Mouse (Mus musculus): ENCODE results near the gene Syt15. TPM values are rescaled to one million over a fixed set of nuclear protein-coding genes. Genes with fewer than 3 reads are reported as not detected.

The Syt15 gene
- polyA plus RNA-seq, 1 experiment from 2014 or later: 0.21 TPM

DNA sequence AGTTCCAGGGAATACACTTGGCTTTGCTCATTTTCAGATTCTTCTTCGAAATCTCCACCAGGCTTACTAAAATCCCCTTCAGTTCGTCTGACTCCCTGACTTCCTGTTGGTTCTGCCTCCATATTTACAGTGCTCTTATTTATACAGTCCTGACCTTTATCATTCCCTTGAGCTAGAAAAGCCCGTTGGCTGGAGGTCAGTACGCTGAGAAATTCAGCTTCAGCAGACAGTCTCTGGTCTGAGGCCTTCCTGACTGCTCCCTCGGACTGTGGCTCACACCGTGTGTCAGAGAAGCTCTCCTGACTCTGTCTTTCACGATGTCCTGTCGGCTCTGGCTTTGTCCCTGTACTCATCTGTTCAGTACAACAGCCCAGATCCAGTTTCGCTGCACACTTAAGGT, 48.7 kb downstream of the Syt15 start:
- no peak overlapping the region for H3K4me3 ChIP-seq (ENCODE audit: low read depth, low read length)
- no peak overlapping the region for H3K4me2 ChIP-seq
- H3K9ac ChIP-seq (ENCODE audit: low read depth, low read length): no peak overlapping the region
- DNase-seq (ENCODE audit: low spot score) (no peak), ATAC-seq (replicated peaks; ENCODE audit: low FRiP score) (peak; percentile 47)
- peak overlapping the region; percentile 28; the same call in 1 of the 2 replicates for H3K27ac ChIP-seq (ENCODE audit: low read depth, low read length)
- H3K27me3 ChIP-seq (replicated peaks; ENCODE audit: control insufficient read depth, insufficient read depth, low read length): no peaks in the 10 kb centered on the region
- H3K9me3 ChIP-seq (ENCODE audit: control insufficient read depth, low read length): no peaks in the 10 kb centered on the region
- WGBS: 72% methylated on average over 9 of the region's 9 CpGs
- no peaks in the 10 kb centered on the region for H3K4me1 ChIP-seq (replicated peaks; ENCODE audit: control insufficient read depth, insufficient read depth, low read length)
- H3K36me3 ChIP-seq (ENCODE audit: control insufficient read depth, insufficient read depth, low read length): no peaks in the 10 kb centered on the region

DNA sequence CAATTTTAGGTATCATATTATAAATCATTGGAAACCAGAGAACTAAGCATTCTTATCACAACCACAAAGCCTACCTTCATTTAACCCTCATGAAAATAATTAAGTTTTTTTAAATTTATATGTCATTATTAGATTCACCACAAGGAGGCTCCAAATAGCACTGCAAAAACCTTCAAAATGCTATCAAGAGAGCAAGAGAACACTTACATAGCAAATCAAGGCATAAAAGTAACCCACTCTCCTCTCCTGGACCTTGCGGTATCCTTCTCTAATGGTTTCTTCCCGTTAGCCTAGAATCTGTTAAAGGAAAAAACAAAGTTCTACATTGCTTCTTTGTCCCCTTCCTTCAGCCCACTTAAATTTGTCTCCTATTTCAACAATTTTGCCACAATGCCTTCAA, 53.9 kb downstream of the Syt15 start:
- H3K4me3 ChIP-seq (ENCODE audit: low read depth, low read length): no peak overlapping the region
- H3K27me3 ChIP-seq (replicated peaks; ENCODE audit: control insufficient read depth, insufficient read depth, low read length): no peaks in the 10 kb centered on the region
- 60% methylated on average over 2 of the region's 2 CpGs for WGBS
- H3K4me2 ChIP-seq: no peak overlapping the region
- no peaks in the 10 kb centered on the region for H3K9me3 ChIP-seq (ENCODE audit: control insufficient read depth, low read length)
- H3K9ac ChIP-seq (ENCODE audit: low read depth, low read length): no peak overlapping the region
- H3K36me3 ChIP-seq (ENCODE audit: control insufficient read depth, insufficient read depth, low read length): no peaks in the 10 kb centered on the region
- no peaks in the 10 kb centered on the region for H3K4me1 ChIP-seq (replicated peaks; ENCODE audit: control insufficient read depth, insufficient read depth, low read length)
- no peak overlapping the region for H3K27ac ChIP-seq (ENCODE audit: low read depth, low read length)
- no peak for DNase-seq (ENCODE audit: low spot score)
- ATAC-seq (replicated peaks; ENCODE audit: low FRiP score): no peak

DNA sequence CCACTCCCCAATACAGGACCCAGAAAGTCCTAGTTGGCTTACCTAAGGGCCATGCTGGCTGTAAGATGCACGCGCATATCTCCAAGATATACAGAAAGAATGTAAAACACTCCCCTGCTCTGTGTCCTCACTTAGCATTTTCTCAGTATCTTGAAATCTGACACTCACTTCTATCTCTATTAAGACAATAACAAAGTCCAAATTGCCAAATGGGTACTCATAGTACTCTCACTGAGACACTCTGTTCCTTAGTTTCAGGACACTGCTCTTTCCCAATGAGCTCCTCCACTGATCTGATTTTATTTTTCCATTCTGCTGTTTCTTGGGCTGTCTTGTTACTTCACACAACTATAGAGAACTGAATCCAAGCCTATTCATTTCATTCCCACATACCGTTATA, 54.7 kb downstream of the Syt15 start:
- no peaks in the 10 kb centered on the region for H3K4me1 ChIP-seq (replicated peaks; ENCODE audit: control insufficient read depth, insufficient read depth, low read length)
- DNase-seq (ENCODE audit: low spot score): no peak
- ATAC-seq (replicated peaks; ENCODE audit: low FRiP score): no peak
- H3K27ac ChIP-seq (ENCODE audit: low read depth, low read length): no peak overlapping the region; the same call in 1 of the 2 replicates
- no peak overlapping the region for H3K9ac ChIP-seq (ENCODE audit: low read depth, low read length)
- no peaks in the 10 kb centered on the region for H3K36me3 ChIP-seq (ENCODE audit: control insufficient read depth, insufficient read depth, low read length)
- WGBS: 87% methylated on average over 3 of the region's 3 CpGs
- H3K27me3 ChIP-seq (replicated peaks; ENCODE audit: control insufficient read depth, insufficient read depth, low read length): no peaks in the 10 kb centered on the region
- no peak overlapping the region for H3K4me3 ChIP-seq (ENCODE audit: low read depth, low read length)
- no peaks in the 10 kb centered on the region for H3K9me3 ChIP-seq (ENCODE audit: control insufficient read depth, low read length)
- H3K4me2 ChIP-seq: 0 out of 2 replicates have a peak overlapping the region, but pooled peaks have one; percentile 24

DNA sequence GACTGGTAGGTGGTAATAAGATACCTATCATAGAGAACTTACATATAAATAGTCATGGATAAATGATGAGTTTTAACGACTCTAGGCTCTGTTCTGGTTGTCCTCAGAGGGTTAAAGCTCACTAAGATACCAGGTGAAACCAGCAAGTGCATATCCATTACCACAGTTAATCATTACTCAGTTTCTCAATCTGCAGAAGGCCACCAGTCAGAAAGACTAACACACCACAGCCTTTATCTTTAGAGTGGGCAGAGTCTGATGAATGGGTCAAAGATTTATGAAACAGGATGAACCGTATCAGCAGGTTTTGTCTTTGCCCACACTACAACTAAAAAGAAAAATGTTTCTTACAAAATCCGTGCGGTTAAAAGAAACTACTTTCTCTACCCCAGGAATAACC, 55.8 kb downstream of the Syt15 start:
- WGBS: 68% methylated on average over 4 of the region's 4 CpGs
- DNase-seq (ENCODE audit: low spot score) (no peak), ATAC-seq (replicated peaks; ENCODE audit: low FRiP score) (peak; percentile 51)
- Histone ChIP-seq H3K9ac (ENCODE audit: low read depth, low read length) (no peak overlapping the region), H3K9me3 (ENCODE audit: control insufficient read depth, low read length) (no peaks in the 10 kb centered on the region), H3K27ac (ENCODE audit: low read depth, low read length) (no peak overlapping the region), H3K36me3 (ENCODE audit: control insufficient read depth, insufficient read depth, low read length) (no peaks in the 10 kb centered on the region), H3K4me2 (peak overlapping the region; percentile 39; the same call in 1 of the 2 replicates), H3K4me3 (ENCODE audit: low read depth, low read length) (no peak overlapping the region), H3K4me1 (replicated peaks; ENCODE audit: control insufficient read depth, insufficient read depth, low read length) (no peaks in the 10 kb centered on the region), H3K27me3 (replicated peaks; ENCODE audit: control insufficient read depth, insufficient read depth, low read length) (no peaks in the 10 kb centered on the region)

DNA sequence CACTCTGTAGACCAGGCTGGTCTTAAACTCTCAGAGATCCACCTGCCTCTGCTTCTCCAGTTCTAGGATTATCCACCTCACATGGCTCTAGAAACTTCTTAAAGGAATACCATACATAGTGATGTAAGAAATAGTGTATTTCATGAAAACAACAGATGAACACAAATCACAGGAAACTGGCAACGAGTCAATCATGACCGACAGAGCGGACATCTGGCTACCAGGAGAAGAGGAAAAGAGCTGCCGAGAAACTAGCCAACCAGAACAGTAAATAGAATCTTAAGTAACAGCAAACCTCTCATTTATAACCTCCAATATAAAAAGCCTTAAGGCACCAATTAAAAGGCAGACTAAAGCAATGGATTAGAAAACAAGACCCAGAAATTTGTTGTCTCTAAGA, 60.3 kb downstream of the Syt15 start:
- no peak for ATAC-seq (replicated peaks; ENCODE audit: low FRiP score)
- Histone ChIP-seq H3K4me1 (replicated peaks; ENCODE audit: control insufficient read depth, insufficient read depth, low read length) (no peaks in the 10 kb centered on the region), H3K9ac (ENCODE audit: low read depth, low read length) (no peak overlapping the region), H3K27ac (ENCODE audit: low read depth, low read length) (no peak overlapping the region), H3K27me3 (replicated peaks; ENCODE audit: control insufficient read depth, insufficient read depth, low read length) (no peaks in the 10 kb centered on the region), H3K36me3 (ENCODE audit: control insufficient read depth, insufficient read depth, low read length) (no peaks in the 10 kb centered on the region), H3K4me3 (ENCODE audit: low read depth, low read length) (no peak overlapping the region), H3K4me2 (no peak overlapping the region), H3K9me3 (ENCODE audit: control insufficient read depth, low read length) (no peaks in the 10 kb centered on the region)
- DNase-seq (ENCODE audit: low spot score): no peak
- WGBS: 86% methylated on average over 4 of the region's 4 CpGs

Other genes starting within 250 kb of the Syt15 start
- gene Zfp488, start 240.8 kb upstream of the Syt15 start, polyA plus RNA-seq (2014; fragmentation: Nextera tagmentation; extraction: Ambion mirVana): 0.08 TPM in 1 of 2 replicates, not detected in the other
- not detected in 2 replicates for gene Gm30083, start 204.4 kb upstream of the Syt15 start, polyA plus RNA-seq (2014; fragmentation: Nextera tagmentation; extraction: Ambion mirVana)
- not detected in 2 replicates for gene Gm5460, start 202.8 kb upstream of the Syt15 start, polyA plus RNA-seq (2014; fragmentation: Nextera tagmentation; extraction: Ambion mirVana)
- gene Antxrl, start 166.9 kb upstream of the Syt15 start, polyA plus RNA-seq (2014; fragmentation: Nextera tagmentation; extraction: Ambion mirVana): not detected in 2 replicates
- gene Anxa8, start 133.6 kb upstream of the Syt15 start, polyA plus RNA-seq (2014; fragmentation: Nextera tagmentation; extraction: Ambion mirVana): 0.14 and 0.27 TPM in 2 replicates
- gene A630023A22Rik, start 116.8 kb upstream of the Syt15 start, polyA plus RNA-seq (2014; fragmentation: Nextera tagmentation; extraction: Ambion mirVana): not detected in 2 replicates
- gene Npy4r, start 67.1 kb upstream of the Syt15 start, polyA plus RNA-seq (2014; fragmentation: Nextera tagmentation; extraction: Ambion mirVana): 0.04 and 0.06 TPM in 2 replicates
- gene Gprin2, start 17.9 kb upstream of the Syt15 start, polyA plus RNA-seq (2014; fragmentation: Nextera tagmentation; extraction: Ambion mirVana): 0.03 and 0.16 TPM in 2 replicates
- 10.5 and 15.4 TPM in 2 replicates for gene Shld2, start 90.9 kb downstream of the Syt15 start, polyA plus RNA-seq (2014; fragmentation: Nextera tagmentation; extraction: Ambion mirVana)
- 182 and 192 TPM in 2 replicates for gene Glud1, start 91.1 kb downstream of the Syt15 start, polyA plus RNA-seq (2014; fragmentation: Nextera tagmentation; extraction: Ambion mirVana)
- gene Fam25c, start 135.8 kb downstream of the Syt15 start, polyA plus RNA-seq (2014; fragmentation: Nextera tagmentation; extraction: Ambion mirVana): 0.66 TPM in 1 of 2 replicates, not detected in the other
- 1.6 and 1.8 TPM in 2 replicates for gene Sncg, start 155.2 kb downstream of the Syt15 start, polyA plus RNA-seq (2014; fragmentation: Nextera tagmentation; extraction: Ambion mirVana)
- 5.3 and 6.2 TPM in 2 replicates for gene Mmrn2, start 155.9 kb downstream of the Syt15 start, polyA plus RNA-seq (2014; fragmentation: Nextera tagmentation; extraction: Ambion mirVana)

All from liver, embryonic 11.5 days (tissue).